Mouse (Mus musculus): ENCODE measurements at regions not wholly inside any gene's neighbourhood (a gene's known extent, or its start where the extent isn't known, plus 50 kb on each side); places are given as distances from the start of the nearest gene placed in this dataset.

DNA sequence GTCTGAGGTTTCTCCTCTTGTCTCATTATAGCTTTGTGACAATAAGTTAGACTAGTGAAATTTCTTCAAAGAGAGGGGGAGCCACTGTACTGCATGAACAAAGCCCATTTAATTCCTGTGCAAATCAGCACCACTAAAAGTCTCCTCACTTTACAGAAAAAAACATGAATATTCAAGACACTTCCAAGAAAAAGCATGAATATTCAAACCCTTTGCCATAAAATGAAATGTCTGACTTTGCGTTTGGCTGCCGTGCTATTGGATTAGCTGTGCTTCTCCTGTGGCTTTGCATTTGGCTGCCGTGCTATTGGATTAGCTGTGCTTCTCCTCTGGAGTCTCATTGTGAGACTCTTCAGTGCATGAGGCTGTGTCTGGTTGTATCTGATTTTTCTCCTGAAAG is 295.4 kb downstream of the Etaa1 start:
- no peaks in the 10 kb centered on the region for H3K27me3 ChIP-seq (replicated peaks)
- H3K27ac ChIP-seq, result no peak overlapping the region
- no peak overlapping the region for H3K9ac ChIP-seq
- WGBS, result 88% methylated on average over 3 of the region's 3 CpGs
- H3K4me1 ChIP-seq (replicated peaks), result no peaks in the 10 kb centered on the region
- no peak overlapping the region for H3K4me3 ChIP-seq (replicated peaks)
- H3K36me3 ChIP-seq, result no peaks in the 10 kb centered on the region
- H3K9me3 ChIP-seq, result no peaks in the 10 kb centered on the region
- no peak overlapping the region for H3K4me2 ChIP-seq (replicated peaks)
- ATAC-seq, result no peak

DNA sequence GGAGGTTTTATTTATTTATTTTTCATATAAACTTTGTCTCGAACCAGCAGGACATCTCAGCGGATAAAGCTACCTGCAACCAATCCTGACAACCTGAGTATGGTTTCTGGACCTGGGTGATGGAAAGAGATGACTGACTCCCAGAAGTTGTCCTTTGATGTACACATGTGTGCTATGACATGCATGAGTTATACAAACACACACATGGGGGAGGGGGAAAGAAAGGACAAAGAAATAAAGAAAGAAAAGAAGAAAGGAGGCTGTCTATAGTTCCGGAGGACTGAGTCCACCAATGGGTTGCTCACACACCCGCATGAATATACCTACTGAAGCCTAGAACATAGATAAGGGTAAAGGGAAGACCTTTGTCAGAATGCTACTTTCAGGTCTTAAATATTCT is 295.0 kb downstream of the Etaa1 start:
- no peak overlapping the region for H3K9ac ChIP-seq
- ATAC-seq, result no peak
- H3K27me3 ChIP-seq (replicated peaks), result no peaks in the 10 kb centered on the region
- no peaks in the 10 kb centered on the region for H3K4me1 ChIP-seq (replicated peaks)
- no peak overlapping the region for H3K27ac ChIP-seq
- WGBS, result 82% methylated on average over 4 of the region's 4 CpGs
- no peaks in the 10 kb centered on the region for H3K36me3 ChIP-seq
- no peaks in the 10 kb centered on the region for H3K9me3 ChIP-seq
- H3K4me2 ChIP-seq (replicated peaks), result no peak overlapping the region
- no peak overlapping the region for H3K4me3 ChIP-seq (replicated peaks)

DNA sequence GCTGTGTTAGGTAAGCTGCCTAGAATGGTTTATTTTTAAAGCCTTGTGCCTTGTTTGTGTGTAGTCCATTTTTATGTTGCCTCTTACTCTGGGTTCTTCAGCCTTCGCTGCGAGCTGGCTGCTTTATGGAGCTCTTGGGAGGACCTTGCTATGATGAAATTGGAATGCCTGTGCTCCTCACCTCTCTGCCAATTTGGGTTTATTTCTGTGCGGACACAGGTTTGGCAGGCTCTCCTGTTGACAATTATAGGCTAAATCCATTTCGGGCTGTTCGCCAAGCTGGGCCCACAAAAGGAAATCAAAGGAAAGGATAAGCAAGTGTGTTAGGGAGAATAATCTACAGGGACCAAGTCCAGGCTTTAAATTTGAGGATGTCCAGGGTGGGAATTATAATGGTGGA is 289.8 kb downstream of the Etaa1 start:
- no peak overlapping the region for H3K9ac ChIP-seq
- no peak for ATAC-seq
- H3K9me3 ChIP-seq, result no peaks in the 10 kb centered on the region
- 63% methylated on average over 5 of the region's 5 CpGs for WGBS
- no peak overlapping the region for H3K4me2 ChIP-seq (replicated peaks)
- no peak overlapping the region for H3K27ac ChIP-seq
- 0 out of 2 replicates have a peak, but pooled peaks cover 3% of the 10 kb centered on the region for H3K4me1 ChIP-seq (replicated peaks)
- no peaks in the 10 kb centered on the region for H3K36me3 ChIP-seq
- no peaks in the 10 kb centered on the region for H3K27me3 ChIP-seq (replicated peaks)
- no peak overlapping the region for H3K4me3 ChIP-seq (replicated peaks)

DNA sequence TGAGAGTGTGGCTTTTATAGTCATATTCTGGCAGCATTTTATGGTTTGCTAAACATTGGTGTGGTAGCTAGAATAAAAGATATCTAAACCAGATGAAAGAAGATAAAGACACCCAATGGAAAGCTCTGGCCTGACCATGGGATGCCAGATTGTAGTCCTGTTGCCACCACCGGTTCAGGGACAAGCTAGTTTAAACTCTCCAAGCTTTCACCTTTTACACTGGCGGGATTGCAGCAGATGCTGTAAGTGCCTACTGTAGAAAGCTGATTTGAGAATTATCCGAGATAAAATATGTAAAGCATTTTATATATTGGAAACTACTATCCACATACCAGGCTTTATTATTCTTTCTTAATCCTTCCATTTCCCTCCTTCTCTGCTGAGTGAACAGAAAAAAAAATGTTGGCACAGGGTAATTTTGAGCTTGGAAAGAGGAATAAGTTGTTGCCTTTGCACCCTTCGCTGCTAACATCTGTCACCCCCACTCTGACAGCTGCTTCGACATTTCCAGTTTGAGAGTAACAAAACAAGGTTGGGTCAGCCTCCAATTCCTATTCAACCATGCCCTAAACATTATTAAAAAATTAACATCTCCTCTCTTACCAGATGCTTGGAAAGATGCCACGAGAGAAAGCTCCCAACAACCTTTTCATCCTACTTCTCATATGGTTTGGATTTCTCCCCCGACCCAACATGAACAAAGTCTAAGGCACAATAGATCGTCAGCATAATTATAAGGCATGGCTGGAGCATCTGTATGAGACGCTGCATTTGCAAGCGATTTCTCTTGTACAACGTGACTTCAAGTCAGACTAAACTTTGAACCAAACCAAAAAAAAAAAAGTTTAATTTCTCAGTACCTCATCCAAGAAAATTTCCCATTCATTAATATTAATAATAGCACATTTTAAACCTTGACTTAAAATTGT is 287.8 kb downstream of the Etaa1 start:
- Histone ChIP-seq H3K27ac (no peak overlapping the region), H3K4me3 (replicated peaks) (no peak overlapping the region), H3K9me3 (no peaks in the 10 kb centered on the region), H3K4me2 (replicated peaks) (no peak overlapping the region), H3K4me1 (replicated peaks) (0 out of 2 replicates have a peak, but pooled peaks cover 3% of the 10 kb centered on the region), H3K27me3 (replicated peaks) (no peaks in the 10 kb centered on the region), H3K9ac (no peak overlapping the region), H3K36me3 (no peaks in the 10 kb centered on the region)
- 72% methylated on average over 11 of the region's 11 CpGs for WGBS
- ATAC-seq, result no peak

DNA sequence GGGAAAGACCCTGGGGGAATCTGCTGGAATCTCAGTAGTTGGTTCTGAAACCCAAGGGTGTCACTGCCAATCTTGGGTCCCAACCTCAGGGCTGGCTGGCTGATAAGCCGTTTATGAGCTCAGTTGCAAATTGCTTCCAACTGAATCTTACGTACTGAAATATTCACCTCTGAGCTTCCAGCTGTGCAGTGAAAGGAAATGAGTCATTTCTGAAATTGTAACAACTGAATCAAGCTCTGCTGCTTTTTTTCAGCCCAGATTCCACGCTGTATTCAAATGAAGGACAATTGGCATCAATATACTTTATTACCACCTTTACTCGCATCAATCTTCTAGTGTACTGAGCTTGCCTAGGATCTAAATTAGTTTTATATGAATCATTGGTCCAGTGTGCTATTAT is 272.7 kb downstream of the Etaa1 start:
- Histone ChIP-seq H3K4me3 (replicated peaks) (no peak overlapping the region), H3K9ac (no peak overlapping the region), H3K36me3 (no peaks in the 10 kb centered on the region), H3K9me3 (no peaks in the 10 kb centered on the region), H3K4me2 (replicated peaks) (no peak overlapping the region), H3K27me3 (replicated peaks) (no peaks in the 10 kb centered on the region), H3K27ac (no peak overlapping the region), H3K4me1 (replicated peaks) (no peaks in the 10 kb centered on the region)
- ATAC-seq, result no peak
- 63% methylated on average over 4 of the region's 4 CpGs for WGBS

DNA sequence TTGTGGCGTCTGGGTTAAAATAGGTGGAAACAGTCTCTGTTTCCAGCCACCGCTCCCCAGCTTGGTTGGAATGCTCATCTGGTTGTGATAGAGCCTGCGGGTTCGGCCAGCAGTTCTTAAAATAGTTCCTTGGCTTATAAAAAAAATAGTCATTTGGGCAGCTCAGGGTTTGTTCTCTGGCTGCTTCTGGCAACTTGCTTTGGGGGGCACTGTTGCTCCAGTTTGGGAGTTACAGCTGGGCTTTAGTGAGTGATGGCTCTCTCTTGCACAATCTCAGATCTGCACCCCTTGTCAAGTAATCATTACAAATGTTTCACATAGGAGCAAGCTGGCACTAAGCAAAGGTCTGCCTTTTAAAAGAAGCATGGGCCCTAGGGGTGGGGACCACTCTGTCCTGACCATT is 268.0 kb downstream of the Etaa1 start:
- peak; percentile 31; the same call in 1 of the 2 replicates for ATAC-seq
- no peaks in the 10 kb centered on the region for H3K4me1 ChIP-seq (replicated peaks)
- H3K9ac ChIP-seq, result no peak overlapping the region
- WGBS, result 24% methylated on average over 4 of the region's 4 CpGs
- no peaks in the 10 kb centered on the region for H3K36me3 ChIP-seq
- no peak overlapping the region for H3K4me2 ChIP-seq (replicated peaks)
- no peaks in the 10 kb centered on the region for H3K9me3 ChIP-seq
- H3K4me3 ChIP-seq (replicated peaks), result no peak overlapping the region
- no peak overlapping the region for H3K27ac ChIP-seq
- no peaks in the 10 kb centered on the region for H3K27me3 ChIP-seq (replicated peaks)

DNA sequence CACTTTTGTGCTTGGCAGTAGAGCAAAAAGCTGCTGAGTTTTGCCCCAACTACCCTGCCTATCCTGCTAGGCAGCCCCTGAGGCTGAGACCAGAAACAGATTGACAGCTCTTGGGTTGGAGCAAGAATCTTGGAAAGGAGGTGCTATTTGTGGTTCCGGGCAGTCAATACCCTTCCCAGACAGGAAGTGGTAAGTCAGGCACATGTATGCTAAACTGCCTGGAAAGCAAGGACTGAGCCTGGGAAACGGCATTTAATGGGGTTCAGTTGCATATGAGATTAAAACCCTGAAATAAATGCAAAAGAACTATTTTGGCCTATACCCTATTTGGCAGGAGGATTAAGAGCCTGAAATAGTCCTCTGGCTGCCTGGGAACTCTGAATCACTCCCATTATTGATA is 266.9 kb downstream of the Etaa1 start:
- no peak overlapping the region for H3K9ac ChIP-seq
- no peak overlapping the region for H3K4me2 ChIP-seq (replicated peaks)
- no peaks in the 10 kb centered on the region for H3K4me1 ChIP-seq (replicated peaks)
- no peak for ATAC-seq
- H3K27ac ChIP-seq, result no peak overlapping the region
- H3K4me3 ChIP-seq (replicated peaks), result no peak overlapping the region
- WGBS, result 67% methylated on average over 2 of the region's 2 CpGs
- no peaks in the 10 kb centered on the region for H3K27me3 ChIP-seq (replicated peaks)
- no peaks in the 10 kb centered on the region for H3K9me3 ChIP-seq
- H3K36me3 ChIP-seq, result no peaks in the 10 kb centered on the region

DNA sequence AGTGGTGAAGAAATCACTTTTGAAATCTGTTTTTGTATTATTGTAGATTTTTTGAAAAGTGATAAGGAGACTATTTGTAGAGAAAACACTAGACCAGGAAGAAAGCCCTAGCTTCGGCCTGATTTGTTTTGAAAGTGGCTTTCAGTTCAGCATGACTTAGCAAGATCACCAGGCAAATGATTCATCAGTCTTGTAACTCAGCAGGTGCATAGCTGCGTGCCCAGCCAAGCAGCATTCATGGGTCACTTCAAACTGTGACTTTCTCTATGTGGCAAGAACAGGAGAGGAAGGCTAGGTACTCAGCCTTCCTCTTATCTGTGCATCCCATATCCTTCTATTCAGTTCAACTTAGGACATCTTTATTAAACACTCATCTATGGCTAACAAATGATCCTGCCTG is 259.5 kb downstream of the Etaa1 start:
- no peaks in the 10 kb centered on the region for H3K9me3 ChIP-seq
- H3K9ac ChIP-seq, result no peak overlapping the region
- H3K36me3 ChIP-seq, result no peaks in the 10 kb centered on the region
- H3K4me1 ChIP-seq (replicated peaks), result no peaks in the 10 kb centered on the region
- H3K27ac ChIP-seq, result no peak overlapping the region
- H3K4me3 ChIP-seq (replicated peaks), result no peak overlapping the region
- no peaks in the 10 kb centered on the region for H3K27me3 ChIP-seq (replicated peaks)
- H3K4me2 ChIP-seq (replicated peaks), result no peak overlapping the region
- no peak for ATAC-seq
- WGBS, result 63% methylated on average over 2 of the region's 2 CpGs

DNA sequence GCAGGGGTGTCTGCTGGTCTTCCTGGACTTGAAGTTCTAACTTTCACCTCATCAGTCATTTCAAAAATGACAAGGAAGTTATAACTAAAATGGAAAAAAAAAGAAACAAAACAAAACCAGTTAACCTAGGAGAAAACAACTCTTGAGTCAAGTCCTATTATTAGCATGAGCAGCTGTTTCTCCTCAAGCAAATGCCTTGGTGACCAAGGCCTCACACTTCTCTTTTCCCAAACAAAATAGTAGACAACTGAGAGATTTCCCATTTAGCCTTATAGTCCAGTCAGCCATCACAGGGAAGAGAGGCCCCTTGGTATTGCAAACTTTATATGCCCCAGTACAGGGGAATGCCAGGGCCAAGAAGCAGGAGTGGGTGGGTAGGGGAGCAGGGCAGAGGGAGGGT is 244.9 kb downstream of the Etaa1 start:
- no peak overlapping the region for H3K9ac ChIP-seq
- H3K27ac ChIP-seq, result no peak overlapping the region
- H3K27me3 ChIP-seq (replicated peaks), result no peaks in the 10 kb centered on the region
- no peak overlapping the region for H3K4me3 ChIP-seq (replicated peaks)
- no peak for ATAC-seq
- H3K36me3 ChIP-seq, result no peaks in the 10 kb centered on the region
- no peaks in the 10 kb centered on the region for H3K4me1 ChIP-seq (replicated peaks)
- H3K4me2 ChIP-seq (replicated peaks), result no peak overlapping the region
- H3K9me3 ChIP-seq, result no peaks in the 10 kb centered on the region

DNA sequence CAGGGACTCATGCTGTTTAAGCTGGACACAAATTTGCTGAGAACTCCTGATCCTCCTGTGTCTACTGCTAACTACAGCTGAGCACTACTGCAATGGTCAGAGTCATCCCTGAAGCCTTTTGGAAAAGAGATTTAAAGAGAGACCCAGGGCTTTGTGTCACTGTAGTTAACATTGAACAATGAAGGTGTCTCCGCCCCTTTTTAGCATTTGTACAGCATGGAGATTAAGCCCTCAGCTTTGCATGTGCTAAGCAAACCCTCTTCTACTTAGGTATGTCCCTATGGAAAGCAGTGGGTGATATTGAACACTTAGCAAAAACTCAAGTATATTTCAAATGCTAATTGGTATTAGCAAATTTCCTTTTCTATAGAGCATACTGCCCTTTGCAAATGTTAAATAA is 231.6 kb downstream of the Etaa1 start:
- 87% methylated on average over 1 of the region's 1 CpGs for WGBS
- Histone ChIP-seq H3K9me3 (no peaks in the 10 kb centered on the region), H3K4me2 (replicated peaks) (no peak overlapping the region), H3K9ac (no peak overlapping the region), H3K27me3 (replicated peaks) (no peaks in the 10 kb centered on the region), H3K36me3 (no peaks in the 10 kb centered on the region), H3K4me3 (replicated peaks) (no peak overlapping the region), H3K4me1 (replicated peaks) (no peaks in the 10 kb centered on the region), H3K27ac (no peak overlapping the region)
- ATAC-seq, result no peak

DNA sequence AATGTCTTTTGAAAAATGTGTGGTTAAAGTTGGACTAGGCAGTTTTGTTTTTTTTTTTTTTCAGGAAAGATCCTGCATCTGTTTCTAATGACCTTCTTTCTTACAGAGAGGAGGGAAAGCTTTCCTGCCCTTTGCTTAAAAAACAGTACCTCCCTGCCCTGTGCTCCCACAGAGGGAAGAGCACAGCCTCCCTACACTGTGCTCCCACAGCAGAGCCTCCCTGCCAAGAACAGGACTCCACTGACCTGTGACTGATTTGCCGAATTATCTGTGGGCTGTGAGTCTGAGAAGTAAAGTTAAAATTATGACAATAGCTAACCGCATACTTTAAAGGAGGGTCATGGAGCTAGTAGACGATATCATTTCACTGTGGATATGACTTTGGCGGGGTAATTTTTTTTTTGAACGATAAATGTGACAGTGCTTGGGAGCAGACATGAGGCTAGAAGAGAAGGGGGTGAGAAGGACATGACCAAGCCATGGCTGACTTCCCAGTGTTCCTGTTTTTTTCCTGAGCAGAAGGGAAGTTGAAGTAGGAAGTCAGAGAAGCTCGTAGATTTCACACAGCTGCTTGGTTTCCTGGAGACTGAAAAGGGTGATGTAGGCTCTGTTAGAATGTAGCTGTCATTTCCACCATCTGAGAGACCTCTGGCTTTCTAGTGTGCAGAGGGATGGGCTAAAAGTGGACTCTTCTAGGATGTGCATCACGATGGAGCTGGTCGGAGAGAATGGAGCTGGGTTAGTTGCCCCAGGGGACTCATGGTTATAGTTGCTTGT is 226.2 kb downstream of the Etaa1 start:
- 47% methylated on average over 8 of the region's 8 CpGs for WGBS
- no peak overlapping the region for H3K4me3 ChIP-seq (replicated peaks)
- no peak overlapping the region for H3K9ac ChIP-seq
- no peaks in the 10 kb centered on the region for H3K4me1 ChIP-seq (replicated peaks)
- no peak overlapping the region for H3K4me2 ChIP-seq (replicated peaks)
- H3K27me3 ChIP-seq (replicated peaks), result no peaks in the 10 kb centered on the region
- no peaks in the 10 kb centered on the region for H3K9me3 ChIP-seq
- peak; percentile 63; the same call in 1 of the 2 replicates for ATAC-seq
- no peaks in the 10 kb centered on the region for H3K36me3 ChIP-seq
- H3K27ac ChIP-seq, result peak overlapping the region; percentile 4; the same call in 1 of the 2 replicates

DNA sequence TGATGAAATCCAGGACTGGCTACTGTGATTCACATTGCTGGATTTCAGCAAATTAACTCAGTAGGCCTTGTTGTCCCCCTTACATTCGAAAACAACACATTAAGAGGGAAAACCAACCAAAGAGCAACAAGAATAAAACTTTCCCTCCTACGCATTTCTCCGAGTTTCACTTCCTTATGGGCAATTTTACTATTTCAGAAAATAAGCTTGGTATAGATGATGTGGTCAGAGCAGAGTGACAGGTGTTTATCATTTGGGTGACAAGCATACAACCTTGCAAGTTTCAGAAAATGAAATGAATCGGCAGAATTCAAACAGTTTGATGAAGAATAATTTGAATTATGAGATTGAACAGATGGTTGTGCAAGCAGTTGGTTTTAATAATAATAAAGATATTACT is 220.6 kb downstream of the Etaa1 start:
- Histone ChIP-seq H3K4me2 (replicated peaks) (no peak overlapping the region), H3K4me3 (replicated peaks) (no peak overlapping the region)
- 87% methylated on average over 4 of the region's 4 CpGs for WGBS

More for the DNA sequence above, 220.6 kb downstream of the Etaa1 start:
- ATAC-seq, result no peak
- no peak overlapping the region for H3K9ac ChIP-seq
- H3K27ac ChIP-seq, result no peak overlapping the region
- no peaks in the 10 kb centered on the region for H3K27me3 ChIP-seq (replicated peaks)
- H3K4me1 ChIP-seq (replicated peaks), result no peaks in the 10 kb centered on the region
- H3K36me3 ChIP-seq, result no peaks in the 10 kb centered on the region
- H3K9me3 ChIP-seq, result no peaks in the 10 kb centered on the region
